Mouse (Mus musculus) cerebellum, adult 9-10 months (tissue): ENCODE data around the gene Spats1.

Experiments used
- DNase-seq: peaks from one replicate; pipeline ENCODE4 v3.0.0; 2022

Spats1 gene

GRCm38 (mm10) chr17:45474669-45475465, at the start of gene Spats1:
TSS of gene Spats1 (minus strand) at chr17:45475415.
- DNase-seq: peak; percentile 86

GRCm38 (mm10) chr17:45524961-45525360, 49.7 kb upstream of the Spats1 start:
- peak; percentile 67 for DNase-seq

DNA sequence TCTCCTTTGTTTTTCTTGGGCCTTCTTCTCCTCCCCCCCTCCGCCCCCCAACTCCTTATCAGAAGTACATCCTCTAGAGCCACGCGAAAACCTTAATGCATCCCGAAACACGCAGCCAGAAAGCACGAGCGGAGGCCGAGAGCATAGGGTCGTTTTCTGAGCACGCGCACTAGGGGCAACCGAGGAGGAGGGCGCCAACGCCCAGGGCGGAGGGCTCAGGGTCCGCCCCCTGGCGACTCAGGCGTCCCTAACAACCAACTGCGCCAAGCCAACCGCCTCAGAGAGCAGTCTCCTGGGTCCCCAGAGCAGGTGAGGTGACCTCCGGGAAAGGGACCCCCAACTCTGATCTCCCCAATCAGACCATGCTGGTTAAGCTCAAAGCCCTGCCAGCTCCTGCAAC, 48.0 kb upstream of the Spats1 start, which contains the start of gene Tcte1:
Tcte1 (plus strand) TSS at position 172 of the 400 bp plus-strand sequence.
- DNase-seq: no peak

GRCm38 (mm10) chr17:45520136-45520535, 44.9 kb upstream of the Spats1 start:
- peak; percentile 61 for DNase-seq

DNA sequence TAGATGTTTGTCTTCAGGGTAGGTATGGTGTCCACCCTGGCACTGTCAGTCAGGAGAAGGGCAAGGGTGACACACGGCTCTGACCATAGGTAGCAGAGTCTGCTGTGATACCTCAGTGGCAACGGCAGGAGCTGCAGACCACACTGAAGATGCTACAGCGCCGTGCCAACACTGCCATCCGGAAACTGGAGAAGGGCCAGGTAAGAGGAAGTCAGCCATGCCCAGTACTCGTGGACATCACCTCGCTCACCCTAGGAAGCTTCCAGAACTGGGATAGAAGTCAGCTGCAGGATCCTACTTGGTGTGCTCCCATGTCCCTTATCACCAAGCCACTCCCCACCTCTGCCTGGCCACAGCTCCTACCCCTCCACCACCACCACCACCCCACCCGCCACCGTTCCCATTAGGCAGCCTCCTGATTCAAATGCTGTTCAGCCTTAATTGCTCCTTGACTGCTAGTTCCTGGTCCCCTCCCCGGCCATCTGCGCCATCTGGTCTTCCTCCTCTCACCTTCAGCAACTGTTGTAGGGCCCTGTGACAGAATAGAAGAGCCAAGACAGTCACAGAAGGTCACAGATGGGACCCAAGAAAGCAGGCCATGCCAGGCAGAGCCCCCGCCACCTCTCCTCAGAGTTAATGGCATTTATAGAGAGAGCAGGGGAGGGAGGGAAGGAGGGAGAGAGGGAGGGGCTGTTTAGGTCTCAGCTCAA, 43.7 kb upstream of the Spats1 start:
- DNase-seq: peak; percentile 96

GRCm38 (mm10) chr17:45517549-45518215, 42.5 kb upstream of the Spats1 start:
- peak; percentile 61 for DNase-seq

DNA sequence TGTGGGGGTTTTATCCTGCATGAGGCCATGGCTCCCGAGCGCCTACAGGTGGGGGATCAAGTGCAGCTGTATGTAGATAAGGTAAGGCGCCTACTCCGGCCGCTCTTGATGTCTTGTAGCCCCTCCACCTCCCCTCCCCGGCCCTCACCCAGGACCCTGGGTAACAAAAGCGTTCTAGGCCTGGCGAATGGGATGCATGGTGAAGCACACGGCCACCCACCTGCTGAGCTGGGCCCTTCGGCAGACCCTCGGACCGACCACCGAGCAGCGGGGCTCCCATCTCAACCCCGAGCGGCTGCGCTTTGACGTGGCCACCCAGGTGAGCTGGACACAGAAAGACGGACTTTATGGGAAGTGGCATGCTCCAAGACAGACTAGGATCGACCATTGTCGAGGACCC, 41.9 kb upstream of the Spats1 start:
- DNase-seq: no peak

DNA sequence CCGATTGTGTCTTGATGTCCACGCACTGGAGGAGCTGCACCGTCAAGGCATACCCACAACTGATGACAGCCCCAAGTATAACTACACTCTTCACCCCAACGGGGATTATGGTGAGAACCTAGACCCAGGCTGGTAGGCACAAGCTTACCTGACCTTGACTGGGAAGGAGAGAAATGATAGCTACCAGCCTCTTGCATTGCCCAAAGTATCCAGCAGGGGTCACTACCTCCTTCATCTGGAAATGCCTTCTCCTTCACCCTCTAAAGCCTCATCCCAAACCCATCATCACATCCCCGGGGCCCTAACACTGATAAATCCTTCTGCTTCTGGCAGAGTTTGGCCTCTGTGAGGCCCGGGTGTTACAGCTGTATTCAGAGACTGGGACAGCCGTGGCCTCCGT, 41.3 kb upstream of the Spats1 start:
- DNase-seq: peak; percentile 96

DNA sequence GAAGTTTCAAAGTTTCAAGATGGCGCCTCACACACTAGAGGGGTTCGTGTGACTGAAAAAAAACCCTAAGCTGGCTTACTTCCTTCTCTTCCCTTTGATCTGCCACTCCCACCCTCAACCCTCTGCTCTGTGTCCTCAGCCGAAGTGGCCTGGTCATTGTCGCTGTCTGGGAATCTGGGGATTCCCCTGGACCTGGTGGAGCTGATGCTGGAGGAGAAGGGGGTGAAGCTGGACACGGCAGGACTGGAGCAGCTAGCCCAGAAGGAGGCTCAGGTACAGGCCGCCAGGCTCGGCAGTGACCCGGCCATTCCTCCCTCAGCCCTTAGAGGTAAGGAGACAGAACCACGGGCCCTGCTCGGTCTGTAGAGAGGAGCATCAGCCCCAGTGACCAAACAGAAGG, 40.6 kb upstream of the Spats1 start:
- peak; percentile 46 for DNase-seq

DNA sequence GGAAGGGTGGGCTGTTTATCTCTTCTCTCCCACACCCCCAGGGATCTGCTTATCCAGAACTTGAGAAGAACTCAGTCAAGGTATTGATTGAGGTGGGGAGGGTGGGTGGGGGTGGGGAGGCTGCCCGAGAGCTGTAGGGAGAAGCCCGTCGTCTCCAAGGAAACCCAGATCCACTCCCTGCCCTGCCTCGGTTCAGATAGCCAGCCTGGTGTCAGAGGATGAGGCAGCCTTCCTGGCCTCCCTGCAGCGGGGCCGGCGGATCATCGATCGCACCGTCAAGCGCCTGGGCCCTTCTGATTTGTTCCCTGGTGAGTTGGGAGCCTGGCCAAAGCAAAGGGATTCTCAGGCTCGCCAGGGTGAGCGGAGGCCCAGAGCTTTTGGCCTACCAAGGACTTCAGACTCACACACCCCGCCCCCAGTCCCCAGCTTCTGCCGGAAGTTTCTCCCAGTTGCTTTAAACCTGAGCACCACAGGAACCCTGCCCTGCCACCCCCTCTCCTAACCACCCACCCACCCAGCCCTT, 40.0 kb upstream of the Spats1 start:
- peak; percentile 50 for DNase-seq

DNA sequence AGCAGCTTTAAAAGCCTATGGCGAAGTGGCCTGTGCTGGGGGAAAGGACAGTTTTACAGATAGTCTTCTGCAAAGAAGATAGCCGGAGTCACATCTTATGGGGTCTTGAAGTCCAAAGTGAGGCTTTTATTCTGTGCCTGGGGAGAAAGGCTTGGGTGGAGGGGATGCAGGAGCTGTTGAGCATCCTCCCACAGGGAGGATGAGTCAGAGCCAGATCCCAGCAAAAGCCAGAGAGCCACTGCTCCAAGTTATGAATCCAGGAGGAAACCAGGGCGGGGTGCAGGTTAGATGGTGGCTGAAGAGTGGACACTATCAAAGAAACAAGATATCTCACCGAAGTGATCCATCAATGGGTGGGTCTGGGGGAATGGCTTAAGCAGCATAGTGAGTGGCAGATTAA, 36.5 kb upstream of the Spats1 start:
- DNase-seq: peak; percentile 13

DNA sequence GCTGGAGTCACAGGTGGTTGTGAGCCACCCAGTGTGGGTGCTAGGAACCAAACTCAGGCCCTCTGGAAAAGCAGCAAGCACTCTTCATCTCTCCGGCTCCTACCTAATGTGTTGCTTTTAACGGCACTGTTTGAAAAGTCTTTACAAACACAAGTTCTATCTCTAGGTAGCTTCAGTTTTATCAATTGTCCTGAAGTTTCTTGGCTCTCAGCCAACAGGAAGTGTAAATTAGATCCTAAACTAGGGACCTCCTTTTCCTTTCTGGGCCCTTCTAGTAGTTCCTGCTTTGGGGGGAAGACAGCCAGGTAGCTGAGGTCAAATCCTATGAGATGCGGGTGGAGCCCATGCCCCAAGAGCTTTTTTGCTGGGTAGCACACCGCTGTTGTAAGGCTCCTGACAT, 35.7 kb upstream of the Spats1 start:
- peak; percentile 14 for DNase-seq

DNA sequence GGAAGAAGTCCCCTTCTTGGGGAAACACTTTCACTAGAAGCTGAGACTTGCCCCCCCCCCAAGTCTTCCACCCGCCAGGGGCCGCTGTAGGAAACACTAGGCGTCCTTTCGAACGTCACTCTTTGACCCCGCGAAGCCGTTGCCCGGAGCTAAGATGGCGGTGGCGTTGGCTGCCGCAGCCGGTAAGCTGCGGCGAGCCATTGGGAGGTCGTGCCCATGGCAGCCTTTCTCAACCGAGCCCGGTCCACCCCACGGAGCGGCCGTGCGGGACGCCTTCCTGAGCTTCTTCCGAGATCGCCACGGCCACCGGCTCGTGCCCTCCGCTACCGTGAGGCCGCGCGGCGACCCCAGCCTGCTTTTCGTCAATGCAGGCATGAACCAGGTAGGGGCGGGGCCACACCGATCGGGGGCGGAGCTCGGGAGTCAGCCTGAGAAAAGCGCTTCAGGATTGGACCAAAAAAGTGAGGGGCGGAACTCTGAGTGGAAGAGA, 31.5 kb upstream of the Spats1 start, which contains the start of gene Aars2:
Aars2 (plus strand) TSS at position 142 of the 490 bp plus-strand sequence.
- DNase-seq: peak; percentile 94

DNA sequence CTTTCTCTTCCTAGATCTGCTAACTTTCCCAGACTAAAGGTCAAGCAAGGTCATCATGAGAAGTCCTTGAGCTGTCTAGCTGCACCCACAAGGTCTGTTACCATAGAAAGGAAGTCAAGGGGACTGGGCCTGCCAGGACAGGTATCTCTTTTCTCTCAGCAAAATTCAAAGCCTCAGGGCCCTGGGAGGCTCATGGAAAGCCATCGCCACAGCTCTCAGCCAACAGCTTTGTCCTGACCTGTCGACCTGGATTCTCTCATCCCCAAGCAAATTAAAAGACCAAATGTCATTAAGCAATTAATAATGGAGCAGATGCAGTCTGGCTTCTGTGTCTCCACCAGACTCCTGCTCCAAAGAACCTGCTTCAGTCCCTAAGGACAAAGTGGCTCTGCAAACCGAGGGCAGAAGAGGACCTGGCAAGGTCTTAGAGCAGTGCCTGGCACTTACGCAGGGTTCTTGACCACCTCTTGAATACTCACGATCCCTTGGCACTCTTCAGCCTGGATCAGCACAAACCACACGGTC, 30.8 kb upstream of the Spats1 start:
- DNase-seq: peak; percentile 63

DNA sequence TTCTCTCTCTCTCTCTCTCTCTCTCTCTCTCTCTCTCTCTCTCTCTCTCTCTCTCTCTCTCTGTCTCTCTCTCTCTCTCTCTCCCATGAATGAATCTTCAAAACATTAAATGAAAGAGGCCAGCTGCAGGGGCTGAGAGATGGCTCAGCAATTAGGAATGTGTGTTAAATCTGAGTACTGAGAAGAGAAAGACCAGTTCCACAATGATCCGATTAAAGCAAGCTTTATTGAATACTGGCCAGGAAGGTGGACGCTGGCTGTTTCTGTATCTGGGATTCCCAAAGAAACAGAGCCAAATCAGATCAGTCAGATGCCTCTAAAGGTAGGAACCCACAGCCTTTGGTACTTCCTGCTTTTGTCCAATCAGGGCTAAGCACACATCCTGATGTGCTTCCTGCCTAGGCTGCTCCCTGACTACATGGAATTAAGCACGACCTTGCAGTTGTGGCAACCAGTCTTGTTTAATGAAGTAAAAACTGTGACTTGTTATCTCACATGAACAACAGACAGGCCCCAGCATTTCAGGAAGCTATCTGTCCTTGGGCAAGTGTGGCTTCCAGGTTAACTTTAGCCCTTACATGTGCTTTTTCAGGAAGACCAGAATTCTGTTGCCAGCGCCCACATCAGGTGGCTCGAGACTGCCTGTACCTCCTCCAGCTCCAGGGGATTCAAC, 28.2 kb upstream of the Spats1 start:
- DNase-seq: no peak

DNA sequence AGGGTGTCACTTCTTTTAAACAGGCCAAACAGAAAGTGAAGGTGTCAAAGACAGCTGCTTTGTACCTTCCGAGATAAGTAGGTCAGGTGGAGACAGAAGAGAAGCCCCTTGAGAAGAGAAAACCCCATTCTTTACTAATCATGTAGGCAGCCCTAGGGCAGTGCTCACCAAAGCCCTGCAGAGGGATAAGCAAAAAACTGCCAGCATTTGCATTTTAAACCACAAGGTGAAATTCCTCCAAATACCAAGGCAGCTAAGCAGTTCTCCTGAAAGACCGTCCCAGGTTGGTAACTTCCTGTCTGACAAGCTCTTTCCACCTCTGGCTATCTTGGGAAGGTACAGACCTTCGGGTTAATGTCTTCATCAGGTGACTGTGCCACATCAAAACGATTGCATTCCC, 27.1 kb upstream of the Spats1 start:
- DNase-seq: no peak

DNA sequence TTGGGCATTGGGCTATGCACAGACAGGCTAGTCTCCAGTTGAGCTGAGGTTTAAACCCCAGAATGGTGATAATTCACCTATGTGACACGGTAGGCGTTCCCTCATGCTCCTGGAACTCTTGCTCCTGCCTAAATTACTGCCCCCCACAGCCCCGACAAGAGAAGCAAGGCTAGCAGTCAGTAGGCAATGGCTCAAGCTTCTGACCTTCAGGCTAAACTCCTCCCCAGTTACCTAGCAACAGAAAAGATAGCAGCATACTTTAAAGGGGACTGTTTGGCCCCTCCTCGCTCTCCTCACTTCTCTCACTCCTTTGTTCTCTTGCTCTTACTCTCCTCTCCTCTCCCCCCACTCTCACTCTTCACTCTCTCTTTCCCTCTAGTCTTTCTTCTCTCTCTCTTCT, 25.8 kb upstream of the Spats1 start:
- DNase-seq: no peak

GRCm38 (mm10) chr17:45499516-45499915, 24.3 kb upstream of the Spats1 start:
- no peak for DNase-seq

- no peak for DNase-seq
Measured at GRCm38 (mm10) chr17:45498397-45498796, 23.2 kb upstream of the Spats1 start.

GRCm38 (mm10) chr17:45495398-45495797, 20.2 kb upstream of the Spats1 start:
- DNase-seq: no peak

GRCm38 (mm10) chr17:45490532-45491154, 15.4 kb upstream of the Spats1 start:
- no peak for DNase-seq

GRCm38 (mm10) chr17:45489736-45490135, 14.5 kb upstream of the Spats1 start:
- no peak for DNase-seq
